Mouse (Mus musculus): ENCODE results near the gene Pcx. TPM values are rescaled to one million over a fixed set of nuclear protein-coding genes. Genes with fewer than 3 reads are reported as not detected.

The Pcx gene
- total RNA-seq, 2 experiments from 2014 or later: 0.95 to 6.1 TPM

DNA sequence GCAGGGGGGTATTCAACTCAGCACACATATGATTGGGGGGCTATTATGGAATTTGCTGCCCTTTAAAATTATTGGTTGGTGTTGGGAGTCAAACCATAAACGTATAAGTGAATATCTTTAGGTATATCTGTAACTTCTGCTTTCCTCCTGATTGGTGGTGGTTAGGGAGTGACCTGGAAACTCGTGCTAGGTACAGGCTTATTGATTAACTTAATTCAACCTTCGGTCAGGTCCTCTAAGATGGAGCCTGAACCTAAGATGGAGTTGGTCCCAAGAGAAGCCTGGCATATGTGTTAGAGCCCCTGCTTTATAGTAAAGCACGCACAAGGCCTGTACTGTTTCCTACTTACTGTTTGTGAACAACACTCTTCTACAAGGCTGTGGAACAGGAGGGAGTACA, 34.8 kb downstream of the Pcx start:
- no peak for ATAC-seq (replicated peaks; ENCODE audit: poor library complexity, severe bottlenecking)

DNA sequence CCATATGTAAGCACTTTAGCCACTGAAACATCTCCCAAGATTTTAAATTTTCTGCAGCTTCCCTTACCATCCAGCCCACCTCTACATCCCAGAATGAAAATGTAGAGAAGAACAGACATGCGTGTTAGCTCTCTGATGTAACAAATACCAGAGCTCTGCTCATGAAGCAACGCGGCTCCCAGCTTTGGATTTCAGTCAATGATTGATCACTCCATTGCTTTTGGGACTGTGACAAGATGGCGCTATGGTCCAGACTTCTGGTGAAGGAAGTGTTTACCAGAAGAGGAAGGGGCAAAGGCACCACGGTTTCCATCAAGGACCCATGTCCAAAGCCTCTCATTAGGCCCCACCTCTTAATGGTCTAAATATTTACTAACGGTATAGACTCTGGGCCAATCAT, 35.6 kb downstream of the Pcx start:
- ATAC-seq (replicated peaks; ENCODE audit: poor library complexity, severe bottlenecking): no peak

DNA sequence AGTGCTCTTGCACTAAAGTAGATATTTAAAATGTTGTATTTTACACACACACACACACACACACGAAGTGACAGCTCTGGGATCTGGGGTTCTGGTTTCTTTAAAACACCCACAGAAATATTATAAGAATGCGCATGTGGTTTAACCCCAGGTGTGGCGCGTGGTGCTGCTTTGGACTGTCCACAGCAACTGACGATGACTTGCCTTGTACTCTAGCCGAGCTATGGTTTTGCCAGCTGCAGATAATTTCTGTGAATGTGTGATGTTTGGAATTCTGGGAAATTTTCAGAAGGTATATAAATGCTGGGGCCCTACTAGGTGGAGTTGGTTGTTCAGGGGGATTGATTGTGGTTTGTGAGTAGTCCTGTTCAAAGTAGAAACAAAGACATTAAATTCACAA, 37.5 kb downstream of the Pcx start:
- no peak for ATAC-seq (replicated peaks; ENCODE audit: poor library complexity, severe bottlenecking)

DNA sequence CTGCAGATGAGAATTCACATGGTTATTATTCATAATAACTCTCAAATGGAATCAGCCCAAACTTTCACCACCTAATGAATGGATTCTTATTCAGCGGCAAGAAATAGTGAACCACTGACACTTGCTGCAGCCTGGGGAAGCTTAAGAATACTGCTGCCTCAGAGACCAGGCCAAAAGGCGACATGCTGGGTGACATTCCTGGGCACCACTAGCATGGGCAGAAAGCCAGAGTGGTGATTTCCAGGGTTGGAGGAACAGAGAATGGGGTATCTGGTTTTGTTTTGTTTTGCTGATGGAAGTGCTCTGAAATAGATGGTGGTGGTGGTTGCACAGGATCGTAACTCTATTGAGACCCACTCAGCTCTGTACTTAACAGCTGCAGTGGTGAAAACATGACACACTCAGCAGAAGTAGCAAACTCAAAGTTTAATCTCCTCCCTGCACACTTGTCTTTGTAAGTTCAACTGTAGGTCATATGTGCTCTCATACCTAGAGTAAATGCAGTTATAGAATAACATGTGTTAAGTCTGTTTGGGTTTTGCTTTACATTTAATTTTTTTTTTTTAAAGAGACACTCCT, 38.1 kb downstream of the Pcx start:
- no peak for ATAC-seq (replicated peaks; ENCODE audit: poor library complexity, severe bottlenecking)

DNA sequence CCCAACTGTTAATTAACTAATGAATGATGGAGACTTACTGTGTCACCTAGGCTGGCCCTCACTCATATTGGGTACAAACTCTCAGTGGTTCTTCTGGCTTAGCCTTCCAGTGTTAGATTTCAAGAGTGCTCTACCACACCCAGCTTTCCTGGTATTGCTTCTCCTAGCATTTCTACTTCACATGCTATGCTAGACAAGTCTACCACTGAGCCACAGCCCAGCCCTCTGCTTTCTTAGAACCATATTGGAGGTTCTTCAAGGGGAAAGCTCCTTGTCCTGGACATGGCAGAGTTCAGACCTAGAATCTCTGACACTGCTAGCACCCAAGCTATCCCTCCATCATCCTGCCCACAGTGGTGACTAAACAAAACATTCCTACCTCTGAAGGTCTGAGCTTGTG, 44.0 kb downstream of the Pcx start:
- ATAC-seq (replicated peaks; ENCODE audit: poor library complexity, severe bottlenecking): no peak

DNA sequence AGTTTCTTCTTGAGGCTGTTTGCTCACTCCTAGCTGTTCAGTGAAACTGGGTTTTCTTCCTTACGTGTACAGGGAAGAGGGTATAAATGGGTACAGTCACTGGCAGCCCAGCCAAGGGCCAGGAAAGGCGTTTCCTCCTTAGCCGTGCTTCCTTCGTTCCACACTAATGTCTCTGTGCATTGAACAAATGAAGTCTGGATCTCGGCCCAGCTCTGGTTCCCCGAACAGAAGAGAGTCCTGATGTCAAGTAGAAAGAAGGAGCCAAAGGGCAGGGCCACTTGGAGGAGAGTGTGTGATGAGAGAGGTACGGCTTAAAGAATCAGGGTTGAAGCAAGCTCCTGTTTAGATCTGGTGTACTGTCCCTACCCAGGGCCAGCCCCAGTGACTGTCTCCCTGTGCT, 44.8 kb downstream of the Pcx start:
- no peak for ATAC-seq (replicated peaks; ENCODE audit: poor library complexity, severe bottlenecking)

DNA sequence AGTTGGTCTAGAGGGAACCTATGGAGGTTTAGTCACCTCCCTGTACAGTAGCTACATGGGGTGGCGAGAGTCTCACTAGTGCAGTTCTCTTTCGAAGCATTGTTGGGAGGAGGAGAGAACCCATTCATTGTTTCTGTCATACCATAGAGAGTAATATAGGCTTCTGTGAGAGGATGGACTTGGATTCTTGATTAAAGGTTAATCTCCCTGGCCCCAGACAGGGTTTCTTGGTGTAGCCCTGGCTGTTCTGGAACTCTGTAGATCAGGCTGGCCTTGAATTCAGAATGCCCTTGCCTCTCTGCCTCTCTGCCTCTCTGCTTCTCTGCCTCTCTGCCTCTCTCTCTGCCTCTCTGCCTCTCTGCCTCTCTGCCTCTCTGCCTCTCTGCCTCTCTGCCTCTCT, 46.5 kb downstream of the Pcx start:
- ATAC-seq (replicated peaks; ENCODE audit: poor library complexity, severe bottlenecking): no peak

DNA sequence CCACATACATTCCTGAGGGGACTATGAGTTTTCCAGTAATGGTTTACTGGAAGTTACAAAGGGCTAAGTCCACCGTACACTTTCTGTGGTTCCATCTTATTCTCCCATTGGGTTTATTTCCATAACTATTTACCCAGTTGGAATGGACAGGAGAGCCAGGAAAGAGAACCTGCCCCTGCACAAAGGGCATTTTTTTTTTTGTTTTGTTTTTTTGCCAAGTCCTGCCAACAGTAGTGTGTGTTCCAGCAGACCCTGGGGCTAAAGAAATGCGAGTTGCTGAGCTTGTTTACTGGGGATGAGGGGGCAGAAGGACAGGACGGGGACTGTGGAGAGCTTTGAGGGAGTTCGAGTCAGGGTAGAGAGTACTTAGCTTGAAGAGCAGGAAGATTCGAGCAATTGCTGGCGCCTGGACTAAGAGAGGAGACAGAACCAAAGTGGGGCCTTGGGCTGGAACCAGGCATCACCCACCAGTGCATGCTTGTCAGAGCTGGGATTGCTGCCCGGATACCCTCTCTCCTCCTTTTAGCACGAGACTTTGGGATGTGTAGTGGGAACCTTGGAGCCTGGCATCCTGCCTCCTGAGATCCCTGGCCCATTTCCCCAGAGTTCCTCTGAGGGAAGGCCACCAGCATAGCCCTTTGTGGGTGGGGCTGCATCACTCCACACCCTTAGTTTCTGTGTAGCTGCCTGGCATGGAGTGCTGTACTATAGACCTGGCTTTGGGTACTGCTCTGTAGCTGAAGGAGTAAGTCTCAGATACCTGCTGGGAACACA, 47.7 kb downstream of the Pcx start:
- ATAC-seq (replicated peaks; ENCODE audit: poor library complexity, severe bottlenecking): no peak

DNA sequence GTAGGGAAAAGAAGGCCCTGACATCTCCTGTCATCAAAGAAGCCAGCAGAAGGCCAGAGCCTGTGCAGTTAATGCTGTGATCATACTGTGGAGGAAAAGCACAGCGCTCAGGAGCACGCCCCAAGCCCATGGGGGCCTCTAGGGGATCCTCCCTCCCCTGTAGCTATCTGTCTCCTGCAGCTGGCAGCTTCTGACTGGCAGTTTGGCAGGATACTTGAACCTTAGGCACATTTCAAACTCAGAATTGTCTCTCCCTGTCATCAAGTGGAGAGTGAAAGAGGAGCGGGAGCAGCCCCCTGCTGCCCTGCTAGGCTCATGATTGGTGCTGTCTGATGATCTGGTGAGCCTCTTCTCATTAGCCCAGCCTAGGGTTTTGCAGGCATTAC, 48.3 kb downstream of the Pcx start:
- ATAC-seq (replicated peaks; ENCODE audit: poor library complexity, severe bottlenecking): no peak

DNA sequence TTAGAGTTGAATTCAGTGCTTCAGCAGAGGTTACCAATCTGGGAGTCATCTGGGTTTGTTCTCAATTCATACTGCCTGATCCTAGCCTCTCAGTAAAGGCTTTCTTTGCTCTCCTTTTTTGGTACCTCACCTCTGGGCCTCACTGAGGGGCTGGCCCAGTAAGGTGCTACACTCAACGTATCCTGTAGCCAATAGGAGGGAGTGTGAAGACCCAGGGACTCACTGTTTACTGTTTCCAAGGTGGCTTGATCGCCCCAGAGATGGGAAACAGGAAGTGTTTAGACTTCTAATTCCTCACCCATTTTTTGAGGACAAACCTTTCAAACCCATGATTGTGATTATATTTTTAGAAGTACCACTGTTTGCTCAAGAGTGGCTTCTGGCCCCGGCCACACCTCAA, 48.7 kb downstream of the Pcx start:
- no peak for ATAC-seq (replicated peaks; ENCODE audit: poor library complexity, severe bottlenecking)

DNA sequence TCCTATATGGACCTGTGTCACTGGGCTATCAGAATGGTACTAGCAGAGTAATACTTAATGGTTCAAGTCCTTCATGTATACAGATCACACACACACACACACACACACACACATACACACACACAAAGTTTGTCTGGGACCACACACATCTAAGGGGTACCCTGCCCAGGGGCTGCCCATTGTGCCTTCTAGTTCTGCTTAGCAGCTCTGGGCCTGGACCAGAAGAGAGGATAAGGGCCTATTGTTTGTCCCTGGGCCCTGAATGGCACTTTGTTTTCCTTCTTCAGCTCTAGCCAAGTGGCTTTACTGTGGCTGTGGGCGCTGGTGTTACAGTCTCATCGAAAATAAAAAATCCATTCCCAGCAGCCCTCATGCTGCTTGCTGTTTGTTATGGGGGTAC, 49.3 kb downstream of the Pcx start:
- no peak for ATAC-seq (replicated peaks; ENCODE audit: poor library complexity, severe bottlenecking)

DNA sequence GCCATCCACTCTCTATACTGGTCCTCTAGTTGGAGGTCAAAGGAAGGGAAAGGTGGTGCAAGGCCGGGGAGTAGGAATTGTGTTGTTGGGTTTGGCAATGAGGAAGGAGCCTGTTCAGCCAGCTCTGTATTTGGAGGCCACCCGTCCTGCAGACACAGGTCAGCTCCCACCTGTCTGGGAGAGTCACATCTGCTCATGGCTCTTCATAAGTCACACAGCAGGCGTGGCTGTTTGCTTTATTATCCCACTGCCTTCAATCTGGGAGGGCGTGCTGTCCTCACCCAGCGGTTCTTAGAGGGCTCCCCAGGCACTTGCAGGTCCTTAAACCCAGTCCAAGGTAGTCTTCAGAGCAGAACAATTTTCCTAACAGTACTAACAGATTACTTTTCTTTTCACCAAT, 49.9 kb downstream of the Pcx start:
- ATAC-seq (replicated peaks; ENCODE audit: poor library complexity, severe bottlenecking): no peak

DNA sequence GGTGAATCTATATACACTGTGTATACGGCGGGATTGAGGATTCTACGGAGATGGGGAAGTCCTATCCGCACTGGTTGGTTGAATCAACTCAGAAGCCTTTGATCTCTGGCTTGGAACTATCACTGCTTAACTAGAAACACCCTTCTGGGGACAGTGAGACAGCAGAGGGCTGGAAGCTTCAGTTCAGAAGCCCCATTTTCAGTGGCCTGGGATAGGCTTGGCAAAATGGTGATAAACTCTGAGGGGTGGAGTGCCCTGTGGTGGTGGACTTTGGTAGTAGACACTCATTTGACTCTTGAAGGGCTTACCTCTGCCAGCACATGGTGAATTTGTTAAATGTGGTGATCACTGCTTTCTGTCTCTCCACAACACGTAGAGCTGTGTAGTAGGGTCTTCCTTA, 55.4 kb downstream of the Pcx start:
- ATAC-seq (replicated peaks; ENCODE audit: poor library complexity, severe bottlenecking): no peak

DNA sequence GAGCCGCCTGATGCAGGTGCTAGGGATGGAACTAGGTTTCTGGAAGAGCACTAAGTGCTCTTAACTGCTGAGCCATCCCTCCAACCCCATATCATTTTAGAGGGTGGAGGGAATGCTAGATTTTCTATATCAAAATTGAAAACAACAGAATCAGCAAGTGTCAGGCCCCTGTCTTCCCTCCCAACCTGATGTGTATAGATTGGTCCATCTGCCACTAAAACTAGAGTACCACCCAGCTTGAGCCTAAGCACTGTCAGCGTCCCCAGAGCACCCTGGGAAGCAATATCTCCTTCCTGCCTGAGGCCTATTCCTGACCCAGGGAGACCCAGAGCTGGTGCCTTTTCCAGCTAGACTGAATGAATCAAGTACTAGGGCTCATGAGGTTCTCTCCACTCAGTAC, 56.6 kb downstream of the Pcx start:
- no peak for ATAC-seq (replicated peaks; ENCODE audit: poor library complexity, severe bottlenecking)

DNA sequence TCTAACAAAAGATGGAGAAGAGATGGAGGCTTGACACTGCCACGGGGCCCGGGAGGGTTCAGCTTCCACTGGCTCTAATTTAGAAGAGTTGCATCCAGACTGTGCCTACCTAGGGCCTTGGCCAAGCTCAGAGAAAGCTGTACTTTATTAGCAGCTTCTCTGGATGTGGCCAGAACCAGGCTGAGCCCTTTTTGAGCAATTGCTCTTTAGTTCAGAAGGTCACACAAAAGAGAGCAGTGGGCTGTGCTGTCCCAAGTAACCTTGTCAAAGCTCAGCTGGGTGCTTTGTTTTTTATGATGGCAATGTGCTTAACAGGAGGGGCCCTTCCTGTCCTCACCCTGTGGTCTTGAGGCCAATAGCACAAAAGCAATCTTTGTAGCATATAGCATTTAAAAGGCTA, 57.4 kb downstream of the Pcx start:
- no peak for ATAC-seq (replicated peaks; ENCODE audit: poor library complexity, severe bottlenecking)

DNA sequence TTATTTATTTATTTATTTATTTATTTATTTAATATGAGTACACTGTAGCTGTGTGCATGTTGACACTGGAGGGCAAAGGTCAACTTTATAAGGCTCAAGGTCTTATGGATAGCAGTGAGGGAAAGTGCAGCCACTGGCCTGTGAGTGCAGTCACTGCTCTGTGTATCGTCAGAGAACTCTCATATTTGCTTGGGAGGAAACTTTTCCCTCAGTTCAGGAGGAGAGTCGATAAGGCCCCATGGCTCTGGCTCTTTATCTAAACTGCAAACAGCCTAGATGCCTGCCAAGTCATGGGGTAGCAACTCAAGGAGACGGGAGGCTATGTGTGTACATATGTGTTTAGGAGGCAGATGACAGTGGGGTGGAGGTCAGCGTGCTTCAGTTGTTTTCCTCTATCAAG, 58.6 kb downstream of the Pcx start:
- no peak for ATAC-seq (replicated peaks; ENCODE audit: poor library complexity, severe bottlenecking)

DNA sequence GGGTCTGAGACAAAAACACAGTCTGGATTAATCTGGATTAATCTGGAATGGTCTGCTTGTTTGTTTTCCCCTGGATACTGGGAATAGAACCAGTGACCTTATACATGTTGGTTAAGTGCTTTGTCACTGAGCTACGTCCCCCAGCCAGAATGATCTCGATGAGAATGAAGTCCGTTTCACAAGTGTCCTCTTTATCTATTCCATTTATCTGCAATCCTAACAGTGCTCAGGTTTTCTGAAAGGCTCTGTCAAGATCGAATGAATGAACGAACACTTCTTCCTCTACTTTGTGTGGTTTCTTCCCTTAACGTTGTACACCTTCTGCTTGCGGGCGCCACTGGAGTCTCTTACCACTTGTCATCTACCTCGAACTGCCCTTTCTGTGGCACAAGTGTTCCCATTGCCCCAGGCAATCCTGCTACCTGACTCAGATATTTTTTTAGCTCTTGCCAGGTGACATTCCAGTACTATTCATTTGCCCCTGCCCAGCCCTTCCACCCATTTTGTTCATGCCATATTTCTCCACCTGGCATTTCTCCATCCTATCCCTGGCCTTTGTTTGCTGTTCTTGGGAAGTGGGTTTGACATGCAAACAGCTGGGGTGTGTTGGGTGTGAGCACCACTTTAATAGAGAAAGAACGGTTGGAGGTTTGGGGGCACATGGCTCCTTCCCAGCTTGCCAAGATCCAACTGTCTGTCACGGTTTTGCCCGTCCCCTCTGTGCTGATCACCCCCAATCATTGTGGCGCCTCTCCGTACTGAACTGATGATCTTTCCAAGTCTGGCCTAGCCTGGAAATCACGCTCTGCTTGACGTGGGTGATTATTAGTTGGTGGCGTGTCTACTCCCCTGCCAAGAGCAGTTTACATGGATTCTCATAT, 59.3 kb downstream of the Pcx start:
- ATAC-seq (replicated peaks; ENCODE audit: poor library complexity, severe bottlenecking): no peak

DNA sequence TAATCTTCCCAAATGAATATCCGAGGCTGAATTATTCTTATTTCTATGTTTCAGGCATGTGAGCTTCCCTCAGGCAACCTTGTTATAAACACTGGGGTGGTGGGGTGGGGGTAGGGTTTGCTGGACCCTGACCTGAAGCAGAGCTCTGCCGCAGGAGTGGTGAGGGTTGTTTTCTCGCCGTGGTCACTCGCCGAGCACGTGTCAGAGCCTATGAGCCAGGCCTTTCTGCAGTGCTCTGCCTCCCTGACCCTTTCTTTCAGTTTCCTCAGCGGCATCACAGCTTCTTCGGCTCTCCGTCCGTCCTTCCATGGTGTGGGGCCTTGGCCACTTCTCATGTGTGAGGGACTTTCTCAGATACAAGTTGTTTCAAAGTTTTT, 60.0 kb downstream of the Pcx start:
- ATAC-seq (replicated peaks; ENCODE audit: poor library complexity, severe bottlenecking): no peak

DNA sequence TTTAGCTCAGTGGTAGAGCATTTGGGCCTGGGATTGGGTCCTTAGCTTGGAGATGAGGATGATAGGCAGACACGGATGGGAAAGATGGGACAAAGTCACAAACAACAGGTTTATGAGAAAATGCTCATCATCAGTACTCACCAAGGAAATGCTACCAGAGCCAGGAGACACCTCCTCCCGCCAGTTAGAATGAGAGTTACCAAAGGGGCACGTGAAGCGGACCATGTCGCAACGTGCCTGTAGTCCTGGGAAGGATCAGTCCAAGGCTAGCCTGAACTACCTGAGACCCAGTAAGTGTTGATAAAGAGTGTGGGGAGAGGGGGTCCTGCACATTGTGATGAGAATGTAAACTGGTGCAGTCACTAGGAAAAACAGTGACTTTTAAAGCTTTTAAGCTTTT, 60.5 kb downstream of the Pcx start:
- ATAC-seq (replicated peaks; ENCODE audit: poor library complexity, severe bottlenecking): no peak

DNA sequence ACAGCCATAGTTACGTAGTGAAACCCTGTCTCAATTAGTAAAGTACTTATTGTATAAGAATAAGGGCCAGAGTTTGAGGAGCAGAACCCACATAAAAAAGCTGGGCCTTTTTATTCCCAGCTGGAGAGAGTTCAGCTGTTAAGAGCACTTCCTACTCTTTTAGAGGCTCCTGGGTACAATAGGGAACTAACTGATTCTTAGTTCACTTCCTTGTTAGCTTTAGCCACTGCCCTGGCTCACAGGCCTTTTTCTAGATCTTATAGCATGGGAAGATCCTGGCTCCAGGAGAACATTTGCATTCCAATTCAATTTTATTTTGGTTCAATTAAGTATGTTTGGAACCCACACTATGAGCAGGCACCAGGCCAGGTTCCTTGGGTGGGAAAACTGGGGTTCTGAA, 61.4 kb downstream of the Pcx start:
- no peak for ATAC-seq (replicated peaks; ENCODE audit: poor library complexity, severe bottlenecking)

DNA sequence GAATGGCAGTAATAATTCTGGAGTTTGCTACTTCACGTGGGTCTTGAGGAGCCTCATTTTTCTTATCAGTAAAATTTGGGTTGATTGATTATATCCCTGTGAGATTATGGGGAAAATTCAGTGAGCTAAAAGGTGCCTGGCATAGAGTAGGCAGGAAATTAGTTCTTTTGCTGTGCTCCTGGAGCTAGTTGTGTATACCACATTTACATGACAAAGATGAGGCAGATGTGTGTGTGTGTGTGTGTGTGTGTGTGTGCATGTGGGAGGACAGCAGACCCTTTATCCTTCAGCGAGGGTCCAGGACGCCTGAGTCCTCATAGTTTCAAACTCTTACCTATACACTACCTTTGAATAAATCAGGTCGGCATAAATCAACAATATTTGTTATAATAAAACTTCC, 61.8 kb downstream of the Pcx start:
- no peak for ATAC-seq (replicated peaks; ENCODE audit: poor library complexity, severe bottlenecking)

DNA sequence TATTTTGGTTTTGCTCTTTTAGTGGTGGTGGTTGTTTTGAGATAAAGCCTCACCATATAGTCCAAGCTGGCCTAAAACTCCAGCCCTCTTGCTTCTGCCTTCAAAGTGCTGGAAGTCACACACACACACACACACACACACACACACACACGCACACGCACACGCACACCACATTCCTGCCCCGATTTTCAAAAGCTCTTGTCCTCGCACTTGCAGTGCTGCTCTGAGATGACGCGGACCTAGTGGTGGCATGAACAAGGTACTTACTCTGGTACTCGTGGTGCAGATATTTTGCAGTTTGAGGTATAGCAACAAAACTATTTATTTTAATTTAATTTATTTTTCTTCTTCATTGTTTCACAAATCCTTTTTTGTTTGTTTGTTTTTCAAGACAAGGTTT, 62.2 kb downstream of the Pcx start:
- no peak for ATAC-seq (replicated peaks; ENCODE audit: poor library complexity, severe bottlenecking)
